Mouse (Mus musculus) heart, adult 2 months (tissue): ENCODE measurements around the gene Sds.

Experiments
- CTCF ChIP-seq: fragments of 200-600 bp; IDR thresholded peaks from 2 replicates; pipeline ENCODE4 v1.8.1; 2022; ENCODE audit warnings: antibody characterized with exemption, mild to moderate bottlenecking, moderate library complexity
- POLR2A ChIP-seq: fragments of 200-500 bp; IDR thresholded peaks from 2 replicates; pipeline ENCODE4 v1.6.1; 2011; ENCODE audit warnings: mild to moderate bottlenecking, low read depth, low read length, control low read depth; ENCODE audit not compliant: insufficient read depth

GRCm38 (mm10) chr5:120431649-120432485 is 44.5 kb upstream of the Sds start, which contains the start of gene Lhx5:
- TF ChIP-seq CTCF (no peak), POLR2A (no peak)
